Mouse (Mus musculus): ENCODE results near the gene Gm13271.

The Gm13271 gene

DNA sequence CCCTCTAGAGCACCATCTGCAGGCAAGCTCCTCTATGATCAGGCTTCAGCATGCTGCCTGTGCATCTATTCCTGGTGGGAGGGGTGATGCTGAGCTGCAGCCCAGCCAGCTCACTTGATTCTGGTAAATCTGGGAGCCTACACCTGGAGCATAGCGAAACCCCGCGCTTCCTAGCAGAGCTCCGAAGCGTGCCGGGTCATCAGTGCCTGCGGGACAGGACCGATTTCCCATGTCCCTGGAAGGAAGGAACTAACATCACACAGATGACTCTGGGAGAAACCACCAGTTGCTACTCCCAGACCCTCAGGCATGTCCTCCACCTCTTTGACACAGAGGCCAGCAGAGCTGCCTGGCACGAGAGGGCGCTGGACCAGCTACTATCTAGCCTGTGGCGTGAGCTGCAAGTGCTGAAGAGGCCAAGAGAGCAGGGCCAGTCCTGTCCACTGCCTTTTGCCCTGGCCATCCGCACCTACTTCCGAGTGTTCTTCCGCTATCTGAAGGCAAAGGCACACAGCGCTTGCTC lies at the start of gene Gm13271:
Gene Gm13271, plus strand, starts transcription at position 51 of the 523 bp plus-strand sequence.
- peak; percentile 71 to 75 for DNase-seq (ENCODE audit: low spot score in 2 of 2)

DNA sequence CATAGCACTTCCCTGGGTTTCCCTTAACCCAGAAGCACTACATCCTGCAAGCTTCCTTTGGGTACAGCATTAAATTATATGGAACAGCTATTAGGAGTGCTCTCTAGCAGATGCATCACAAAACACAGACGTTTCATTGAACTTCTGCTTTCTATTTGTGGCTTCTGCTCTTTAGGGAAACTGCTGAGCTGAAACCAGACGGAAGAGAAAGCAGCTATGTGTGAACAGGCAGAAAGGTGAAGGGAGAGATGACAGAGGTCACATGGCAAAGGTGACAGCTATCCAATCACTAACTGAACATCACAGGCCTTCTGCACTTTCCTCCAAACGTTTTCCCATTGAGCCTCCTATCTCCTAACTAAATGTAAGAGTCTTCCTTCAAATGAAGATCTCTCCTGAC lies 48.7 kb upstream of the Gm13271 start:
- DNase-seq (ENCODE audit: low spot score in 2 of 2), result no peak

DNA sequence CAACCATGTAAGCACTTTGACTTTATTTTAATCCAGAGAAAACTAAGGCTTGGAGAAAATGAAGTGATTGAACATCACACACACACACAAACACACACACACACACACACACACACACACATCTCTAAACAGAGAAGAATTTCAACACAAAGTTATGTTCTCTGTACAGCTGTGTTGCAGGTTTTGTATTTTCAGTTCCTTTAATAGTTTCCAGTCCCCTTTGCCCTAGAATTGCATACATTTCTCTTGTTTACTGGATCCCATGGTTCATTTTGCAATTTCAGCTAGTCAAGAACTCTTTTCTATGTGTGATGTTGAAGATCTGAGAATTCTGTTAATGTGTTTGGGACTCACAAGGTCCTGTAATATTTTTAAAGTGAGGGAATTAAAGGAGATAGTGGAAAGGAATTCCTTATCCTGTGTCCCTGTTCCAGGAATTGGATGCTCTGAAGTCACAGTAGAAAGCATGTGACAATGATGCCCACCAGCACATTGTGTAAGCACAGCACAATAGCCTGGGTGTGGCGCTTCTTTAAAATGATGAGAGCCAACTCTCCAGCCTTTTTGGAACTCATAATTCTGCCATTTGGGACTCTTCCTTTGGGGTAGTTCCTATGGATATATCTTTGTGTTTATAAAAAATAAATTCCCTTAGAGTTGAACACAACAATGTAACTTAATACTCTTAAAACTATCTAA lies 47.4 kb upstream of the Gm13271 start:
- no peak for DNase-seq (ENCODE audit: low spot score in 2 of 2)

DNA sequence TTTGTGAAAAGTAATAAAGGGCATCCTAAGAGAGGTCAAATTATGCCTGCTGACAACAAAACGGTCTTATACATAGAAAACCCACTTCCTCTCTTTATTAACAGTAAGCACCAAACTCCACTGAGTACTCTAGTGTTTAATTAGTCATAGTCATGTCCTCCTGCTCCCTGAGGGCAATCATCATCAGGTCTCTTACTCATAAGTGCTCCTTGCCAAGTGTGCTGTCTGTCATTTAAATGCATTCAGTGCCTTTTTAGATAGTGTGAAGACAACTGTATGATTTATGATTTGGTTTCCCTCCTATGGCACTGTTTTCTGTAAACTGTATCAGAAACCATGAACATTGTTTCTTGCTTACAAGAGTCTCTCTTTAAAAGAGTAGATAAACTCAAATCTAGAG lies 40.4 kb upstream of the Gm13271 start:
- no peak for DNase-seq (ENCODE audit: low spot score in 2 of 2)

DNA sequence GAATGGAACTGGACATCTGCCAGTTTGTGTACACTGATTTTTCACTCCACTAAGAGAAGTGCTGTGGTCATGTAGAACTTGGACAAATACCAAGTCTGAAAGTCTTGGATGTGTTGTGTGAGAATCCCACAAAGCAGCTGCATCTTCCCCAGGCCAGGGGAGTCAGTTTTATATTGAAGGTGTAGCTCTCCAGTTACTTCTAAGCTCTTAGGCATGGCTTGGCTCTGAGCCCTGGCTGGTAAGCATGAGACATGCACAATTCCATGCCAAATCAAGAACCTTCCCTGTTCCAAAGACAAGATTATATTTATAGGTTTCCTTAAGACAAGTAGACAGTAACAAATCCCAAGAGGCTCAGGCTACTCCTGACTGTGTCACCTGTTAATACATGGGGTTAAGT lies 39.6 kb upstream of the Gm13271 start:
- no peak for DNase-seq (ENCODE audit: low spot score in 2 of 2)

DNA sequence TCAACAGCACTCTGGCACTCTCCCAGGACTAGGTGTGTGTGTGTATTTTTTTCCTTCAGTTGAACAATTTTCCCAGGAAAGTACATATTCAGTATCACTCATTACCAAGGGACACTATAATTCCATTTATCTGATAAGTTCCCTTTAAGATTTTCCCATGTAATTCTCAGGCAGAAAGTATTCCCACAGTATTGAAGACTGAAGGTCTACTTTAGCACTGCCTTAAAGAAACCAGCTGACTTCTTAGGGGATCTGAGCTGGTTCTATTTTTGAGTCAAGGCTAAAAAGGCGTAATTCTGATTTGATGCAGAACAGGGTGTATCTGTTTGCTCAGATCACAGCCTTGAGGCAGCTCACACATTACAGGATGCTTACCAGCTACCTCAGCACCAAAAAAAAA lies 36.0 kb upstream of the Gm13271 start:
- DNase-seq (ENCODE audit: low spot score in 2 of 2), result no peak

DNA sequence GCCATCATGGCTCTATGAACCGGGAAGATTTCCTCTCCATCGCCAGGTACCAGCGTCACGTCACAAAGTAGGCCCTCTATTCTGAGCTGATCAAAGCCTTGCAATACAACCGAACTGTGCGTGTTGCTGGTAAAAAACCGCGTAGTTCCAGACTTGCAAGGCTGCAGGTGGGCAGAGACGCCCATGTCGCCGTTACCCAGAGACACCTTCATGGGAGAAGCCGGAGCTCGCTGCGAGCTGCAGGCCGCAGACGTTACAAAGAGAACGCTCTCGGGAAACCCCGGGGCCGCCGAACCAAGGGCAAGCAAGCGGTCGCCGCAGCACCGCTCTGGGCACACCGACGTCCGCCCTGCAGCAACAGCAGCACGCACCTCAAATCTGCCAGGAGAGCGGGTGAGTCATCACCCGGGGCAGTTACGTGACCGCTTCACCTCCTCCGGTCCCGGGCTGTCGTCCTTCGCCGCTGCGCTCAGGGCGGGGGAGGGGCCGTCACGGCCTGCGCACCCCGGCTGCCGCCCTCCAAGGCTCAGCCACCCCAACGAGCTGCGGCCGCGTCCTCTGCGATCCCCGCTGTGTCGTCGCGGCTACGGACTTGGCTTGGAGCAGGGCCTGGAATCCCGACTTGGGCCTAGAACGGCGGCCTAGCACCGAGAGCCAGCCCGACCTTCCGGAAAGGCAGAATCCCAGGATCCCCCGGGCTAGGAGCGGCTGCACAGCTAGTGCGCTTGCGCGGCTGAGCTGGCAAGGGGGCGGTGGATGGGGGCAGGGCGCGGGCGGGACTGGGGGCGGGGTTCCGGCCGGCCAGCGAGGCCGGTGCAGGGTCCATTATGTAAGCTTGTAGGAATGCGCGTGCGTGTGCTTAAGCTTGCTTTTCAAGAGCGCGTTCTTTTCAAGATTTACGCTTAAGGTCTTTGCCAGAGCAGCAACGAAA lies 32.6 kb upstream of the Gm13271 start, which contains the start of the genes Gm26566 and Klhl9:
Gene Gm26566, plus strand, starts transcription at position 15 of the 931 bp plus-strand sequence.
Gene Klhl9, minus strand, starts transcription at position 675 of the 931 bp plus-strand sequence.
- DNase-seq (ENCODE audit: low spot score in 2 of 2), result peak; percentile 84 to 88

DNA sequence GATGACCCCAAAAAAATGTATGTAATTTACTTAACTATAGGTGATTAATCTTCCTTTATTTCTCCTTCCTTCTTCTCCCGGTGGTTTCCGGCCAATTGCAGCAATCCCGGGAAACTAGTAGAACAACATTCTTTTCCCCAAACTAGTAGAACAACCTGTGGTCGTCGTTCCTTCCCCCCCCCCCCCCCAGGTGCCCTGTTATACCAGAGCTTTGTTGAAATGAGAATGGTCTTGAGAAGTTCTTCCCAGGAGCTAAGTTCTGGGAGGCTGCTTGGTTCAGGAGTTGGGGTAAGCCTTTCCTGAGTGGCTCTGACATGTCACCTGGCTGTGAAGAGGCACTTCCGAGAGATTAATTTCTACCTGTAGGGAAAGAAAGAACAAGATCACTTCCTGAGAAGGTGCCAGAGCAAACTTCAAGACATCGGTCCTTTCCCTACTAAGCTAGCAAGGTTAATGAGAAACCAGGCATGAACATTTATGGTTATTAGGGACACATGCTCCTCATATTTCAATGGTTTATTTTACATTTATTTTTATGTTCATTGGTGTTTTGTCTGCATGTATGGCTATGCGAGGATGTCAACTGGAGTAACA lies 31.1 kb upstream of the Gm13271 start:
- no peak for DNase-seq (ENCODE audit: low spot score in 2 of 2)

DNA sequence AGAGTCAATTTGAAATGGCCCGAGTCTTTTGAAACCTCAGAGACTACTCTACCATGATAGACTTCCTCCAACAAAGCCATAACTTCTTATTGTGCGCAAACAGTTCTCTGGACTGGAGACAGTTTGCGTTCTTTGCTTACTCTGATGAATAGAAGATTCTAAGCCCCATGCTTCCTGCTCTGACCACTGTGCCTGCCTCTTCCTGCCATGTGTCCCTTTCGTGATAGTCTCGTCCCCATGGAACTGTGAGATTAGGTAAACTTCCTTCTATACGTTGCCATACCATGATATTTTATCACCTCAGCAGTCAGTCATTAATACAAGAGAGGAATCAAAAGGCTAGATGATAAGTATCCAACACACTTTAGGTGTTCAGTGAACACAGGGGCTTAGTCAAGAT lies 27.9 kb upstream of the Gm13271 start:
- DNase-seq (ENCODE audit: low spot score in 2 of 2), result no peak

DNA sequence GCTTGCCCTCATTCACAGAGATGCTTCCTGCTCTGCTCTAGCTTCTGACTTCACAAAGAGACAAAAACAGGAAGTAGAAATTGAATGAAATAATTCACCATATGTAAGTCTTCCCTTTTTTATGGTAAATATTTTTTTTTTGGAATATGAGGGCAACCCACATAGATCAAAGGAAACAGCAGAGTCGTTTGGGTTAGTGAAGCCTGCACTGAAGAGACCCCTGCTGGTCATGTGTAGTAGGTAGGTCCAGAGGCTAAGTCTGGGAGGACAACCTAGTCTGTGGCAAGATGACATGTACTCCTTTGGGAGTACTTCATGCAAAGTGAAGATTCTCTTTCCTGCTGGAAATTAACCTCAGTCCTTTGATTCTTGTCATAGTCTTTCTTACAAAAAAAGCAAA lies 27.3 kb upstream of the Gm13271 start:
- DNase-seq (ENCODE audit: low spot score in 2 of 2), result no peak

DNA sequence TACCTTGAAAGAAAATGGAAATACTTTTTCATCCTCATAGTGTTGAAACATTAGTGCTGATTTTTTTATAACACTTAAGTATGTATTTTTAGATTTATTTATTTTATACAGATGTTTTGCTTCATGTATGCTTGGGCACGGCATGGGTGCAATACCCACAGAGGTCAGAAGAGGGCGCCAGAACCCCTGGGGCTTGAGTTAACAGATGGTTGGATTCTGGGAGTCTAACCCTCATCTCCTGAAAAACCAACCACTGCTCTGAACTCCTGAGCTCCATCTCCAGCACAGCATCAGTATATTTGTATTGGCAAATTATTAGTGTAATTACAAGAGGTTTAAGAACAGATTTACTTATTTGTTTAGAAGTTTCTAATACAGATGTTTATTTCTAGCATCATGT lies 16.2 kb upstream of the Gm13271 start:
- DNase-seq (ENCODE audit: low spot score in 2 of 2), result peak in 1 of 2 experiments; percentile 53

DNA sequence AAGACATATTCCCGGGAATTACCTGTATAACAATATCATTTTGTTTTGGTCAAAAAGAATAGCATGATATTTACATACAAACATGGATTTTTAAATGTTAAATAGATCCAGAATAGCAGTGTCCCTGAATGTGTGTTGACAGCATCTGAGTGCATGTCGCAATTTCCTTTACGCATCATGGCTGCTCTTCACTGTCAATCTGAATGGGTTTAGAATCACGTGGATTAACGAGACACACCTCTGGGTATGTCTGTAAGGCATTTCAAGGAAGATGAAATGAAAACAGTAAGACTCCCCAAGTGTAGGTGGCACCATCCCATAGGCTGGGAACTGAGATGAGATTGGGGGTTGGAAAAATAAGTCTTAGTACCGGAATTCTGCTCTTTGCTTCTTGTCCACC lies 15.6 kb upstream of the Gm13271 start:
- no peak for DNase-seq (ENCODE audit: low spot score in 2 of 2)

DNA sequence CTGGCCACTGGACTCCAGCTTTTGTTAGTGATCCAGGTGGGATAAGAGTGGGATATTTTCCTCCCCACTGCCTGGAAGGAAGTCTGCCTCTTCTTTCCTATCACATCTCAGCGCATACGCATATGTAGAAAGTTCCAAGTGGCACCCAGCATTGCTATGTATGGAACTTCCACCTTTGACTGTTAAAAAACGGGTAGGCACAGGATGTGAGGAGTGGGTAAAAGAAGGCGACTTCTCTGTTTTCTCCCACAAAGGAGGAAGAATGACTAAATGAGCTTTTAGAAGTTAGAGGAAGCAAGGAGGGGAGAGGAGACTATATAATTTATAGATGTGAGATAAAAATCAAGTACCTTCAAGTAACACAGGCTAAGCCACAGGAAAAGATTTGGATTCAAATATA lies 13.2 kb upstream of the Gm13271 start:
- DNase-seq (ENCODE audit: low spot score in 2 of 2), result no peak

DNA sequence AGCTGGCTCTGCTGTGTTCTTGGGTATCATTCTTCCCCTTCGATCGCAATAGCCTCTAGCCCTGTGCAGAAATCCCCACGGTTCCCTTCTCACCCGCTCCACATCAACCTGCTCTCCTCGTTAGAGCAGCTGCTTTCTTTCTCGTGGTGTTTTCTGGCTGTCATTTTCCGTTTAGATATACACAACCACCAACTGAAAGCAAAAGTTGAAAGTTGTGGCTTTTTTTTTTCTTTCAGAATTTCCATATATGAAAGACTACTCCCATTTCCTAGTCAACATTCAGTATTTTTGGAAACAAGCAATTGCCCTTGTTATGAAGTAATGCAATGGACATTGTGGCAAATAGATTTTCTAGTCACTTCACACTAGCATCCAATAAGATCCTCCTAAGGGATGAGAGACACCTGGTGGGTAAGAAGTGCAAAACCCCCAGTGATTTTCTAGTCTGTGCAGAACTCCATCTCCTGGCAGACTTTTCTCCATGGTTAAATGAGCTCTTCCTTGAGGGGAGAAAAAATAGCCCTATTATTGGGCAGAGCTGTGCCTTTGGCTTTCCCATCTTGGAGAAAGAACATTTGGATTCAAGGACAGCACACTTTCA lies 11.8 kb upstream of the Gm13271 start:
- DNase-seq (ENCODE audit: low spot score in 2 of 2), result no peak

DNA sequence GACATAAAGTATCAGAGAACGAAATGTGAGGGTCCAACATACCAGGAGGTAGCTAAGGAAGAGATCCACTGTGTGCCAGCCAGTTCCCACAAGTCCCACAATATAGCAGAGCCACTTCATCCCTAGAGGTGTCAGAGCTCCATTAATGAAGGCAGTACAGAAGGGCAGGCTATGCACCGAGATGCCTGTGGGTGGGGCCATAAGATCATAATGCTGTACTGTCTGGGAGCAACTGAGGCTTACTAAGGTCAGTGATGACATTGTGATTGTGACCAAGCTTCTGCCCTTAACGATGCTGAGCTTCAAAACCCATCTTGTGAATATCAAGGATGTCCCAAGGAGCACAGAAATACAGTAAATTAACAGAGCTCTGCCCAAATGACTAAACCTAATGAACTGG lies 10.5 kb upstream of the Gm13271 start:
- DNase-seq (ENCODE audit: low spot score in 2 of 2), result no peak

DNA sequence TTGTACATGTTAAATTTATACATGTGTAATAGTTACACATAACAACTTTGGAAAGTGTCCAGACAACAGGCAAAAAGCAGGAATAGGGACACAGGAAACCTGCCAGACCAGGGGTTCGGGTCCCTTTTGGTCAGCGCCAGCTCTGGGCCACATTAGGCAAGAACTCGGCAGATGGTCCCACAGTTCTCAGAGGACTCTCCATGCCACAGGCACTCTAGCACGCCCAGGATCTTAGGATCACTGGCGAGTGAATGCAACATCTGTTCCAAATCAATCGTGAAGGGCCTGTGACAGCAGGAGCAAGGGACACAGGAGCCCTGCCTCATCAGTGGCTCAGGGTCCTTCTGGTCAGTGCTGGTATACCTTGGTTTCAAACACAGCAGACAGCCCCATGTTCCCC lies 4.7 kb upstream of the Gm13271 start:
- no peak for DNase-seq (ENCODE audit: low spot score in 2 of 2)

DNA sequence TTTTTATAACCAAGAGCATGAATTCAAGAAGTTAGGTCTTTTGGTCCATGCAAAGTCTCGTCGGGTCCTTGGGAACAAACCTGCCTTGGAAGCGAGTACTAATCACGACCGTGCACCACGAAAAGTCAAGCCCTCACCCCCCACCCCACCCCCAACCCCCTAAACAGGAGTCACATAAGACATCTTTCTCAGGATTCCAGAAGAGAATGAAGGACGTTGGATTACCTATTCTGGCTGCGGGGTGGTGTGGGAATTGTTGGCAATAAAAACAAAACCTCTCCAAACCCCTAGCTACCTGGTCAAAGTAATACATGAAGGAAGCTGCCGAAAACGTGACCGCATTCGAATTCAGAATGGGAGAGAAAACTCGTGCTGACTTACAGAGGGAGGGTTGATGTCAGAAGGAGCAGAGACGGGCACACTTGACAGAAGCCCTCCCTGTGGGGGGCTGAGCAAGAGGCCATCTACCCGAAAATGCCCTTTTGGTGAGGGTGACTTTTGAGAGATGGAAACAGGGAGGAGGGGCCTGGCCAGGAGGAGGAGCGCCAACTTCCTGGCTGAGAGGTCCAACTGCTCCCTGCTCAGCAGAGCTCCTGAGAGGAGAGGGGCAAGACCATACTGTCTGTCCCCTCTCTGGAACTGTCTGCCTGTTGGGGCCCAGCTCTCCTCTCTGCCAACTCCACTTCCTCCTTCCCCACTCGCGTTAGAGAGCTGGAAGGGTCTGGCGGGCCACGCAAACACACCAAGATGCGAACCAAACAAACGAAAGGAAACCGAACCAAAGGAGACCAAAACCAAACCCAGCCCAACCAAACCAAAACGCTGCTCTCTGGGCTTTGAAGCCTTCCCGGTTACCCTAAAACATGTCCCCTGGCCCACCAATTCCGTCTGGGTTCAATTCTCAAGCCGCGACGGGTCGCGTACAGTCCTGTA lies 2.2 kb downstream of the Gm13271 start:
- DNase-seq (ENCODE audit: low spot score in 2 of 2), result peak in 1 of 2 experiments; percentile 9

DNA sequence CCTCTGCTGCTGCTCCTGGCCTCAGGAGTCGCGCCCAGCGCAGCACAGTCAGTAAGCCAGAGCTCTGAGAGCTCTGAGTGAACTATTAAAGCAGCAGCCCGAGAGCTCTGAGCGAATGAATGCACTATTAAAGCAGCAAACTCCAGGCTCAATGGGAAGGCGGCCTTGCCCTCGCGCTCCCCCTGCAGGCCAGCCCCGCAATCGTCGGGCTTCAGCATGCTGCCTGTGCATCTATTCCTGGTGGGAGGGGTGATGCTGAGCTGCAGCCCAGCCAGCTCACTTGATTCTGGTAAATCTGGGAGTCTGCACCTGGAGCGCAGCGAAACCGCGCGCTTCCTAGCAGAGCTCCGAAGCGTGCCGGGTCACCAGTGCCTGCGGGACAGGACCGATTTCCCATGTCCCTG lies 3.0 kb downstream of the Gm13271 start:
- DNase-seq (ENCODE audit: low spot score in 2 of 2), result peak; percentile 96

DNA sequence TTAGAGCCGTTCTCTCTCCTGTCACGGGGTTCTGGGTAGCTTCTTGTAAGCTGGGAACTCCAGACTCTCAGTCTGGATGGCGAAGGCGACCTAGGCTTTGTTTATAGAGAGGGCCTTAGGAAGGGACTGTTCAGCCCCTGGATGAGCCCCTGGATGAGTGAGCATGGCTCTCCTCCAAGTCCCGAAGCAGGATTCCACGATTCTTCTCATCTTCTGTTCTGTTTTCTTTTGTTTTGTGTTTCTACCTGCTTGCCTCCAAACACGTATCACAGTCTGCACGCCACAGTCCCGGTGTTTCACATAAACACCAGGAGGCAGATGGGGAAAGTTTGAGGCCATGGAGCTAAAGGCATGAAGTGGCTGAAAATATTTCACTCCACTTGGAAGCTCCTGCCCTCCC lies 4.1 kb downstream of the Gm13271 start:
- DNase-seq (ENCODE audit: low spot score in 2 of 2), result peak in 1 of 2 experiments; percentile 19

DNA sequence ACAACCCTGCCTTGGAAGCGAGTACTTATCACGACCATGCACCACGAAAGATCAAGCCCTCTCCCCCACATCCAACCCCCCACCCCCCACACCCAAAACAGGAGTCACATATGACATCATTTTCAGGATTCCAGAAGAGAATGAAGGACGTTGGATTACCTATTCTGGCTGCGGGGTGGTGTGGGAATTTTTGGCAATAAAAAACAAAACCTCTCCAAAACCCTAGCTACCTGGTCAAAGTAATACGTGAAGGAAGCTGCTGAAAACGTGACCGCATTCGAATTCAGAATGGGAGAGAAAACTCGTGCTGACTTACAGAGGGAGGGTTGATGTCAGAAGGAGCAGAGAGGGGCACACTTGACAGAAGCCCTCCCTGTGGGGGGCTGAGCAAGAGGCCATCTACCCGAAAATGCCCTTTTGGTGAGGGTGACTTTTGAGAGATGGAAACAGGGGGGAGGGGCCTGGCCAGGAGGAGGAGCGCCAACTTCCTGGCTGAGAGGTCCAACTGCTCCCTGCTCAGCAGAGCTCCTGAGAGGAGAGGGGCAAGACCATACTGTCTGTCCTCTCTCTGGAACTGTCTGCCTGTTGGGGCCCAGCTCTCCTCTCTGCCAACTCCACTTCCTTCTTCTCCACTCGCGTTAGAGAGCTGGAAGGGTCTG lies 5.1 kb downstream of the Gm13271 start, which contains the start of gene Gm13283:
Gene Gm13283, plus strand, starts transcription at position 510 of the 659 bp plus-strand sequence.
- peak in 1 of 2 experiments; percentile 35 for DNase-seq (ENCODE audit: low spot score in 2 of 2)

All from frontal cortex, postnatal 36 days (tissue).